Mouse (Mus musculus) E14TG2a.4 (cell line): ENCODE measurements at regions not wholly inside any gene's neighbourhood (a gene's known extent, or its start where the extent isn't known, plus 50 kb on each side); places are given as distances from the start of the nearest gene placed in this dataset.

Source experiments
- H3K27me3 ChIP-seq: 2 replicates; pipeline ENCODE4 v1.6.1; 2014; ENCODE audit warnings: low read length, control low read depth; ENCODE audit not compliant: insufficient read depth
- H3K36me3 ChIP-seq: 2 replicates; pipeline ENCODE4 v1.6.1; 2014; ENCODE audit warnings: low read length, control low read depth; ENCODE audit not compliant: insufficient read depth
- H3K4me1 ChIP-seq: replicated peaks from 2 replicates; pipeline ENCODE4 v1.6.1; 2014; ENCODE audit warnings: low read depth, low read length, control low read depth
- H3K4me3 ChIP-seq: replicated peaks from 2 replicates; pipeline ENCODE4 v1.5.1; 2014; ENCODE audit warnings: mild to moderate bottlenecking, low read length
- H3K9me3 ChIP-seq: 2 replicates; pipeline ENCODE4 v1.6.1; 2014; ENCODE audit warnings: low read length, control low read depth
- CTCF ChIP-seq: conservative IDR thresholded peaks from 2 replicates; pipeline ENCODE4 v1.5.1; 2014; ENCODE audit warnings: low read length
- NANOG ChIP-seq: IDR thresholded peaks from 2 replicates; pipeline ENCODE4 v1.6.1; 2014; ENCODE audit warnings: borderline replicate concordance, low read length, mixed read lengths
- POU5F1 ChIP-seq: IDR thresholded peaks from 2 replicates; pipeline ENCODE4 v1.6.1; 2014; ENCODE audit warnings: low read length, borderline replicate concordance

- H3K27me3 ChIP-seq, result no peaks in the 10 kb centered on the region
- peaks cover 11% of the 10 kb centered on the region for H3K9me3 ChIP-seq
- TF ChIP-seq CTCF (no peak), NANOG (no peak), POU5F1 (no peak)
- H3K4me3 ChIP-seq, result no peak overlapping the region
- H3K36me3 ChIP-seq, result no peaks in the 10 kb centered on the region
- no peaks in the 10 kb centered on the region for H3K4me1 ChIP-seq
Measured at GRCm38 (mm10) chr12:28342735-28343134, 209.5 kb downstream of the Dcdc2c start.

GRCm38 (mm10) chr12:28332591-28332990, 219.6 kb downstream of the Dcdc2c start:
- Histone ChIP-seq H3K4me1 (no peaks in the 10 kb centered on the region), H3K27me3 (no peaks in the 10 kb centered on the region), H3K36me3 (no peaks in the 10 kb centered on the region), H3K4me3 (no peak overlapping the region), H3K9me3 (peaks cover 6% of the 10 kb centered on the region; the same call in 1 of the 2 replicates)
- TF ChIP-seq POU5F1 (no peak), NANOG (no peak), CTCF (no peak)

- H3K4me1 ChIP-seq, result no peaks in the 10 kb centered on the region
- no peaks in the 10 kb centered on the region for H3K36me3 ChIP-seq
- no peak overlapping the region for H3K4me3 ChIP-seq
- TF ChIP-seq CTCF (no peak), NANOG (no peak)
- no peaks in the 10 kb centered on the region for H3K27me3 ChIP-seq
- H3K9me3 ChIP-seq, result peaks cover 6% of the 10 kb centered on the region; the same call in 1 of the 2 replicates
Measured at GRCm38 (mm10) chr12:28331843-28332242, 220.4 kb downstream of the Dcdc2c start.

- Histone ChIP-seq H3K36me3 (no peaks in the 10 kb centered on the region), H3K9me3 (no peaks in the 10 kb centered on the region), H3K4me1 (no peaks in the 10 kb centered on the region), H3K4me3 (no peak overlapping the region), H3K27me3 (no peaks in the 10 kb centered on the region)
- no peak for TF ChIP-seq POU5F1
- TF ChIP-seq NANOG, result no peak
- no peak for TF ChIP-seq CTCF
Measured at GRCm38 (mm10) chr12:28323659-28324058, 228.5 kb downstream of the Dcdc2c start.

GRCm38 (mm10) chr12:28309226-28309625, 243.0 kb downstream of the Dcdc2c start:
- Histone ChIP-seq H3K36me3 (no peaks in the 10 kb centered on the region), H3K4me3 (no peak overlapping the region), H3K9me3 (no peaks in the 10 kb centered on the region), H3K4me1 (no peaks in the 10 kb centered on the region), H3K27me3 (no peaks in the 10 kb centered on the region)
- TF ChIP-seq CTCF (no peak), NANOG (no peak), POU5F1 (no peak)

- Histone ChIP-seq H3K4me3 (no peak overlapping the region), H3K36me3 (no peaks in the 10 kb centered on the region), H3K9me3 (no peaks in the 10 kb centered on the region), H3K27me3 (no peaks in the 10 kb centered on the region), H3K4me1 (no peaks in the 10 kb centered on the region)
- TF ChIP-seq NANOG (no peak), CTCF (no peak), POU5F1 (no peak)
Measured at GRCm38 (mm10) chr12:28302038-28302581, 250.1 kb downstream of the Dcdc2c start.

- Histone ChIP-seq H3K4me1 (no peaks in the 10 kb centered on the region), H3K27me3 (no peaks in the 10 kb centered on the region), H3K36me3 (no peaks in the 10 kb centered on the region), H3K4me3 (no peak overlapping the region), H3K9me3 (no peaks in the 10 kb centered on the region)
- no peak for TF ChIP-seq NANOG
- no peak for TF ChIP-seq CTCF
- TF ChIP-seq POU5F1, result no peak
Measured at GRCm38 (mm10) chr12:28288376-28288896, 263.8 kb downstream of the Dcdc2c start.

- TF ChIP-seq NANOG (no peak), CTCF (no peak), POU5F1 (no peak)
- Histone ChIP-seq H3K9me3 (peaks cover 37% of the 10 kb centered on the region), H3K4me1 (no peaks in the 10 kb centered on the region), H3K4me3 (no peak overlapping the region), H3K27me3 (no peaks in the 10 kb centered on the region), H3K36me3 (no peaks in the 10 kb centered on the region)
Measured at GRCm38 (mm10) chr12:28255524-28255923, 296.7 kb downstream of the Dcdc2c start.

GRCm38 (mm10) chr12:28250526-28250925, 301.7 kb downstream of the Dcdc2c start:
- no peak for TF ChIP-seq POU5F1
- TF ChIP-seq CTCF, result no peak
- no peak for TF ChIP-seq NANOG
- Histone ChIP-seq H3K36me3 (no peaks in the 10 kb centered on the region), H3K9me3 (peaks cover 15% of the 10 kb centered on the region), H3K27me3 (no peaks in the 10 kb centered on the region), H3K4me3 (no peak overlapping the region), H3K4me1 (no peaks in the 10 kb centered on the region)
